8 mouse cellular contexts compared by ENCODE assay signal in the genomic region with DNA sequence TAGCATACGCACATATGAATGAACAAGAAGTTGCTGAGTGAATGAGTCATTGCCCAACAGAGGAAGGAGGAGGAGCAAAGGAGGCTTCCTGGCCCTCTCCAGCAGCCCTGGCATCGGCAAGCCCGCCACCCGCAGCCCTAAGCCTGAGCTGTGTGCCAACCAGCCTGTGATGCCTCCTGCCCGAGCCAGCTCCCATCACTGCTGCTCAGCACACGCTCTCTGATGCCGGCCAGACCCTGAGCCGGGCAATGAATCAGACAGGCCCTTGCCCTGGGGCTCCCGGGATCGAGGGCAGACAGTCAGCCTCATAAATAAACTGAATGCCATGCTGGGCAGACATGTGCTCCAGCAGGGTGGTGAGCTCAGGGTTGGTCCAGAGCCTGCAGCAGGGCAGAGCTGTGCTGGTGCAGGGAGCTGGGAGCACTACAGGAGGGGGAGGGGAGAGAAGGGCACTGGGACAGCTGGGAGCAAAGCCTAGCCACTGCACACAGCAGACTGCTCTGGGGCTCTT. TPM values are rescaled to one million over a fixed set of nuclear protein-coding genes. Genes with fewer than 3 reads are reported as not detected.
DNase-seq lines count a peak whose midpoint lies in the region.

No protein-coding gene starts in this region.

- DNase-seq in ovary, adult 18-20 months (ENCODE audit: low spot score): peak; percentile 67
- no peak for DNase-seq in ovary, postnatal 14 days (ENCODE audit: low spot score)
- peak; percentile 96 for DNase-seq in cerebellum, adult 9-11 months
- peak; percentile 69 for DNase-seq in gastrocnemius, postnatal 25 days
- peak; percentile 60 to 66 for DNase-seq in left cerebral cortex, postnatal 36 days (ENCODE audit: low spot score in 2 of 2)
- peak; percentile 84 for DNase-seq in retina, postnatal 1 day
- no peak for DNase-seq in kidney, adult 11 months
- DNase-seq in kidney, postnatal 14 days: no peak

- intact Hi-C loops in left cerebral cortex, postnatal 36 days (cut with DNase I): no loop called here

RNA-seq across cellular contexts. Expression of gene Edn2, which starts 27.7 kb away (rescaled TPM):
- not detected for total RNA-seq in gastrocnemius, postnatal 25 days (2021)
- not detected for total RNA-seq in left cerebral cortex, postnatal 36 days (2021)

Comparison
In these comparisons a context has a peak if more than half of its experiments do, and no peak if none do; other contexts are left out.
1. DNase-seq: peak in ovary, adult 18-20 months (single experiment), cerebellum, adult 9-11 months (single experiment), gastrocnemius, postnatal 25 days (single experiment), left cerebral cortex, postnatal 36 days (2 of 2) and retina, postnatal 1 day (single experiment); none in ovary, postnatal 14 days (single experiment), kidney, adult 11 months (single experiment) and kidney, postnatal 14 days (single experiment).